In the genomic region with DNA sequence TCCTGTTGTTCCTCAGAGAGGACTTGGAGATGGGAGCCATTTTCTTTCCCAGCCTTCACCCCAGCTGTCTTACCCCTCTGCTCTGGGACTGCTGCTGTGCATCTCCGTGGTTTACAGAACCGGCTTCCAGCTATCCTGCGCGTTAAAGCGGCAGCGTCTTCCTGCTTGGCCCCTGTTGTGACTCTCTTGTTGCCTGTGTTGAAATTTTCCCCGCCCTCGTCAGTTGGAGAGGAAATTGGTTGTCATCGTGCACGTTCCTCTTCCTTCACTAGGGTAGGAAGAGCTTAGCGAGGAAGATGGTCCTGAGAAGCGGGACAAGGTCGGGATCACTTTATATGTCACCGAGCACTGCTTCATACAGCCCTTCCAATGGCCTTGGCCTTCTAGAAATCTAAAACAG, we compare ENCODE assay signal across 13 mouse cellular contexts.
DNase-seq lines count a peak whose midpoint lies in the region; ATAC-seq and TF ChIP-seq lines count a peak whose summit lies in the region.
"Had no signal": no experiment of that assay in that cellular context is flagged by ENCODE, and none has a peak within 500 bp of the region (broad histone marks: within the 10 kb centered on the region; RNA-seq: fewer than 3 reads in every experiment).

No protein-coding gene starts in this region.

- H3K27ac ChIP-seq in gastrocnemius, adult 2 months = 0 out of 2 replicates have a peak overlapping the region, but pooled peaks have one; percentile 13
- no peak overlapping the region for H3K27ac ChIP-seq in liver, embryonic 11.5 days (ENCODE audit: low read depth, low read length)
- no peak overlapping the region for H3K27ac ChIP-seq in heart, postnatal 0 days (ENCODE audit: low read depth)
- H3K27ac ChIP-seq: embryonic facial prominence, embryonic 15.5 days; hindbrain, embryonic 15.5 days had no signal

- intact Hi-C loops in gastrocnemius, adult 2 months (cut with DNase I) = no loop called here

- H3K9me3 ChIP-seq in liver, embryonic 11.5 days (ENCODE audit: control insufficient read depth, low read length) = no peaks in the 10 kb centered on the region
- no peaks in the 10 kb centered on the region for H3K9me3 ChIP-seq in heart, postnatal 0 days (replicated peaks; ENCODE audit: control insufficient read depth, low read length)
- H3K9me3 ChIP-seq: embryonic facial prominence, embryonic 15.5 days; hindbrain, embryonic 15.5 days had no signal

- H3K4me1 ChIP-seq in liver, embryonic 11.5 days (replicated peaks; ENCODE audit: control insufficient read depth, insufficient read depth, low read length) = no peaks in the 10 kb centered on the region
- no peaks in the 10 kb centered on the region for H3K4me1 ChIP-seq in heart, postnatal 0 days (ENCODE audit: control insufficient read depth, insufficient read depth)

- H3K9ac ChIP-seq in liver, embryonic 11.5 days (ENCODE audit: low read depth, low read length) = no peak overlapping the region
- H3K9ac ChIP-seq in heart, postnatal 0 days (replicated peaks; ENCODE audit: low read depth, low read length) = no peak overlapping the region
- H3K9ac ChIP-seq: embryonic facial prominence, embryonic 15.5 days; hindbrain, embryonic 15.5 days had no signal

- WGBS in liver, embryonic 11.5 days = 60% methylated on average over 14 of the region's 14 CpGs
- 45% methylated on average over 14 of the region's 14 CpGs for WGBS in heart, postnatal 0 days

- TF ChIP-seq CTCF in gastrocnemius, adult 2 months (IDR thresholded peaks at IDR 0.05) = no peak
- TF ChIP-seq CTCF in heart, postnatal 0 days (IDR thresholded peaks at IDR 0.05; ENCODE audit: low read depth) = no peak

- DNase-seq in gastrocnemius, adult 2 months = no peak
- no peak for DNase-seq in gastrocnemius, postnatal 25 days
- DNase-seq in liver = peak; percentile 11
- DNase-seq in liver, embryonic 11.5 days (ENCODE audit: low spot score) = no peak
- peak; percentile 14 for DNase-seq in heart, postnatal 0 days (ENCODE audit: low spot score)
- peak; percentile 26 for DNase-seq in lung, postnatal 25 days (ENCODE audit: low spot score)
- DNase-seq in layer of hippocampus, adult 18-20 months (ENCODE audit: low spot score in 2 of 2) = no peak
- DNase-seq: cerebellum, postnatal 36 days; kidney, postnatal 14 days had no signal

- no peak overlapping the region for H3K4me2 ChIP-seq in liver, embryonic 11.5 days
- H3K4me2 ChIP-seq in heart, postnatal 0 days (ENCODE audit: low read depth, low read length) = no peak overlapping the region
- H3K4me2 ChIP-seq: embryonic facial prominence, embryonic 15.5 days; hindbrain, embryonic 15.5 days had no signal

- TF ChIP-seq EP300 in heart, postnatal 0 days (IDR thresholded peaks at IDR 0.05; ENCODE audit: low read depth) = no peak

- peak overlapping the region; percentile 26; the same call in 1 of the 2 replicates for H3K4me3 ChIP-seq in gastrocnemius, adult 2 months
- H3K4me3 ChIP-seq in liver, embryonic 11.5 days (ENCODE audit: low read depth, low read length) = no peak overlapping the region
- no peak overlapping the region for H3K4me3 ChIP-seq in heart, postnatal 0 days (ENCODE audit: low read depth, low read length)
- H3K4me3 ChIP-seq: embryonic facial prominence, embryonic 15.5 days; hindbrain, embryonic 15.5 days had no signal

- H3K36me3 ChIP-seq in liver, embryonic 11.5 days (ENCODE audit: control insufficient read depth, insufficient read depth, low read length) = no peaks in the 10 kb centered on the region
- H3K36me3 ChIP-seq in heart, postnatal 0 days (replicated peaks; ENCODE audit: control insufficient read depth, insufficient read depth, low read length) = no peaks in the 10 kb centered on the region
- H3K36me3 ChIP-seq: embryonic facial prominence, embryonic 15.5 days; hindbrain, embryonic 15.5 days had no signal

- ATAC-seq in liver, embryonic 11.5 days (replicated peaks; ENCODE audit: low FRiP score) = no peak
- ATAC-seq in heart, postnatal 0 days (ENCODE audit: insufficient read depth, low read depth) = no peak
- no peak for ATAC-seq in frontal cortex, adult (ENCODE audit: low TSS enrichment)
- ATAC-seq: activated CD4-positive, CD25-positive, alpha-beta regulatory T cell, adult 4 months had no signal

- no peaks in the 10 kb centered on the region for H3K27me3 ChIP-seq in liver, embryonic 11.5 days (replicated peaks; ENCODE audit: control insufficient read depth, insufficient read depth, low read length)
- no peaks in the 10 kb centered on the region for H3K27me3 ChIP-seq in heart, postnatal 0 days (ENCODE audit: control insufficient read depth, insufficient read depth, low read length)
- H3K27me3 ChIP-seq: embryonic facial prominence, embryonic 15.5 days; hindbrain, embryonic 15.5 days had no signal

Comparison
In these comparisons a context has a peak if more than half of its experiments do, and no peak if none do; other contexts are left out.
1. DNase-seq: peak in liver (single experiment), heart, postnatal 0 days (single experiment) and lung, postnatal 25 days (single experiment); none in gastrocnemius, adult 2 months (single experiment), gastrocnemius, postnatal 25 days (single experiment), liver, embryonic 11.5 days (single experiment) and layer of hippocampus, adult 18-20 months (0 of 2).